Mouse (Mus musculus) megakaryocyte, embryonic 14.5 days (primary cell): Measurements from ENCODE around the gene Sh3bgrl3.

ENCODE experiments used
- FLI1 ChIP-seq: IDR thresholded peaks from 2 replicates; pipeline ENCODE4 v1.6.1; 2012; ENCODE audit warnings: low read length, inconsistent platforms, mixed read lengths
- GATA1 ChIP-seq: IDR thresholded peaks from 3 replicates; pipeline ENCODE4 v1.6.1; 2012; ENCODE audit warnings: mixed read lengths, low read length, inconsistent platforms, borderline replicate concordance

DNA sequence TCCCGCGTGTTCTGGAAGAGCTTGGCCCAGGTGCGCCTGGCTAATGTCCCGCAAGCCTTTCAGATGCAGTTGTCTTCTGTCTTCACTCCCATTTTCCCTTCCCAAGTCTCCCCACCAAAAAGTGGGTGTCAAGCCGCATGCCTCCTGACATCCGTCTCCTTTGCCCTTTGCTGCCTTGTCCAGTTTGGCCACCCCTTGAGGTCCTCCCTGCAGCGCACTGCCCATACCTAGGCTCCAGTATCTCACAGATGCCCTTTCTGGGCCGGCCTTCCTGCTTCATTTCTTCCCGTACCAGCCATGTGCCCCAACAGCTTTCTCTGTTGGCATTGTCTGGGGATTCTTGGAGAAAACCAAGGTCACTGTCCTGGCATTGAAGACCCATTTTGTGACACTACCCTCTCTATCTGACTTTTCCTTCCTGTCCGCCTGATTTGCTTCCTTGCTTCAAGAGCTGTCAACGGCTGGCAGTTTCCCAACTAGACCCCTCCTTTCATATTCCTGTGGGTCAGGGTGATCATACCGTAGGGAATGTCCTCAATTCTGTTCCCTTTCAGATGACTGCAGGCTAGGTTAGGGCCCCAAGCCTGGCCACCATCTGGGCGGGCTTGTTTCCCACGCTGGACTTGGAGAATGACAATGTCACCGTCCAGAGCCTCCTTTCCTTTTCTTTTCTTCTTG lies 3.1 kb downstream of the Sh3bgrl3 start:
- TF ChIP-seq GATA1 (no peak), FLI1 (no peak)
